Mouse (Mus musculus) spleen, postnatal 36 days (tissue): ENCODE data around the gene Vmn1r188.
"Not testable (repeated sequence)": the region's sequence is repeated elsewhere in the genome, so short reads cannot be mapped to it uniquely, and the experiment has no call there.

ENCODE experiments used
- DNase-seq, 2 experiments: peaks; one replicate each; pipeline ENCODE4 v3.0.0; 2022; ENCODE audit warnings: low spot score in 2 of 2, mixed read lengths in 1 of 2

Gene Vmn1r188

DNA sequence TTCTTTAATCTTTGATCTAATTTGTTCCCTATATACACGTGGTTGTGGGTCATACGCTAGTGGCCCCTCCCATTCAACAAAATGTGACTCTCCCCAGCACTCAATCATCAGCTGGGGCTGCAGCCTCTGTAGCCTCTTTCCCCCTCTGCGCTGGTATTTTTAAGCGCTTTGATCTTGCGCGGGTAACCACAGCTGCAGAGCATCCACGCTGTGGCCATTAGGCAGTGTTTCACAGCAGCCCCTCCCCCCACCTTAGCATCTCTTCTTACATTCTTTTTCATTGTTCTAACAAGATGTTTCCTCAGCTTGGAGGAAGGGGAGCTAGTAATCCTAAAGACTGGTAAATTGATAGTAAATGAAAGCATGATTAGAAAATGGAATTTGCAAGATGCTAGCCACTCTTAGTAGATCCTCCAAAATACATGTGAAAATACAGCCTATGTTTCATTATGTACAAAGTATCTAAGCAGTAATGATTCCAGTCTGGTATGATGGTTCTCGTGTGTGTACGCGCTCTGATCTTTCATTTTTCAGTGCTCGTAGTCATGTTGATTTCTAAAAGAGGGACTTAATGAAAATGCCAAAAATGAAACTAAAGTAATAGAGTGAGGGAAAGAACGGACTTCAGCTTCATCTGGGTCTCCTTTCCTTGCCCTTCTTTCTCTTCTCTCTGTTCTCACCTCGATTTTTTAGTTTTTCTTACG, 34.4 kb upstream of the Vmn1r188 start:
- peak in 1 of 2 experiments; percentile 23 for DNase-seq

DNA sequence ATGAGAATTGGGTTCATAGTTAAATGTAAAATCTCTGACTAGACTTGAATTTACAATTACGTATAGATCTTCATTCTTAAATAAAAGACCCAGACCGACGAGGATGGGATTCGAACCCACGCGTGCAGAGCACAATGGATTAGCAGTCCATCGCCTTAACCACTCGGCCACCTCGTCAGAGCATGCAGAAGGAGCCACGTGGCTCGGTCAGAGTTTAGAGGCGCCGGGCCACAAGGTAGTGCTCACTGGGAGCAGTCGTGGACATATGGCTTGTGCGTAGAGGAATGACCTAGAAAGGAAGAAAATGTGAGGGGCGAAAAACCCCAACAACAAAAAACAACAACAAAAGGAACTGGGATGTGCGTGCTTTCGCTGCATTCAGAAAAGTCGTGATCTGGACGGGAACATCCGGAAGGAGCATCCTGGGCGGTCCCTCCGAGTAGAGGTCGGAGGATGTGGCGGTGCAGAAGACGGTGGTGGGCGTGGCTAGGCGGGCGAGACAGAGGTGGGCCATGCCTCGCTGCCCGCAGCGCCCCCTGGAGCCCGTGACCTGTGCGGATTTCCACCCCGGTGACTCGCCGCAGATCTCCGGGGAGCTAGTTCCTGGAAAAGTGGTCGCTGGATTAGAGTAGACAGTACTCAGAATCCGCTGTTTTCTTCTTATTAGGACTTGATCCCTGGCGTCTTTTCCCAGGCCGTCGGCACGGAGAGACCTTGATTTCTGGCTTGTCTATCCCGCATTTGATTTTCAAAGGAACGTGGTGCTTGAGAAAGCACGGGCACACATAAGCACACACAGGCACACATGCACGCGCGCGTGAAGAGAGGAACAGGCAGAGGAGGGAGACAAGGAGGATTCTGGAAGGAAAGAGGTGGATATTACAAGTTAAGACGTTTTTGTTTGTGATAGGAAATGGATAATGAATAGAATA, 33.4 kb upstream of the Vmn1r188 start:
- DNase-seq: peak; percentile 92 to 93

DNA sequence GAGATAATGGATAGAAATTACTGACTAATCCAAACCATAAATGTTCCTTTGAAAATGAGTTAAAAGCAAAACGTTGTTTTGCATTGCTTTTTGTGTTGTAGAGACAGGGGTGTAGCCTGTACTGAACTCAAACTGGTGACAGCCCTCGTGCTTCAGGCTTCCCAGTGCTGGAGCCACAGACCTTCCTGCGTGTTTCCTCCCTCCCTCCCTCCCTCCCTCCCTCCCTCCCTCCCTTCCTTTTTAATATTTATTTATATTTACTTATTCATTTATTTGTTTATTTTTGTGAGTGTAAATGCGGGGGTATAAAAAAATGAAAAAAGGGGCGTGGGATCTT, 32.7 kb upstream of the Vmn1r188 start:
- no peak for DNase-seq

DNA sequence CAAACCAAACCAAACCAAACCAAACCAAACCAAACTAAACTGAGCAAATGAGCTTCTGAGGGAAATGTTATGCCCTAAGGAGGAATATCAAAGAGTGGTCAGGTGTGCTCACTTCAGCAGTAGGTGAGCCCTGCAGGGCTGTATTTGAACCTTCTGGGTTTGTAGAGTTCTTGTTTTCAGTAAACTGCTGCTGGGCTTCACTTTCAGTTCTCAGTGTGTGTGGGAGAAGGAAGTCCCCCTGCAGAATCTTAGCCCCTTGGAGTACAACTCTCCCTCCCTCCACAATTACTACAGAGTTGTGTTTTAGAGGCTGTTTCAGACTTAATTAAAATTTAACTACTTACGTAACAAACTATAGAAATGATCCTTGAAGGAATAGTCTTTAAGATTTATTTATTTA, 30.5 kb upstream of the Vmn1r188 start:
- no peak for DNase-seq

DNA sequence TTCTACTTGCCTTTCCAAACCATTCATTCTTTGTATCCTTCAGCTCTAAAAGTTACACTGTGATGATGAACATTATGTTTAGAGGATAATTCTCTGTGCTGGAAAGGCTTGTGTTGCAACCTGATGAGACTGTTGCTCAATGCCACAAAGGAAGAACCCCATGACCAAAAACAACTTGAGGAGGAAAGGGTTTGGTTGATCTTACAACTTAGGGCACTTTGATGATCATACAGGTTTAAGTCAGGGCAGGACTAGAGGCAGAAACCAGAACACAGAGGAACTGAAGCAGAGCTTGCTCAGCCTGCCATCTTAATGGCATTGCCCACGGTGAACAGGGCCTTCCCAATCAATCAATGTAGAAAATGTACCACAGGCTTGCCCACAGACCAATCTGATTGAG, 22.8 kb upstream of the Vmn1r188 start:
- no peak for DNase-seq

DNA sequence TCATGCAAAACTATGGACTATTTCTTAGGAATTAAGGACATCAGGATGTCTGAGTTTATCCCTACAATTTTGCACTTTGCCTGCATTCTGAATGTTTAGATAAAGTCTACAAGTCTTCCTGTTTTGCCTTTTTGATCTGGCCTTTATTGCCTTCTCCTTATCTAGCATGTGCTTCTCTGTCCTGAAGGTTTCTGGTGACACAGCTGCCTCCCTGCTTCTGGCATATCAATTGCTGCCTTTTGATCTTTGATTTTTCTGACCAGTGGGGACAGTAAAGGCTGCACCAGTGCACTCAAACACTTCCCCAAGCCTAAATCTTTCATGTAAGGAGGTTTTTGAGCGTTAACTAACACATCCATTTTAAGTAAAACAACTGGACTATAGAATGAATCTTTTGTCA, 20.8 kb upstream of the Vmn1r188 start:
- DNase-seq: no peak

DNA sequence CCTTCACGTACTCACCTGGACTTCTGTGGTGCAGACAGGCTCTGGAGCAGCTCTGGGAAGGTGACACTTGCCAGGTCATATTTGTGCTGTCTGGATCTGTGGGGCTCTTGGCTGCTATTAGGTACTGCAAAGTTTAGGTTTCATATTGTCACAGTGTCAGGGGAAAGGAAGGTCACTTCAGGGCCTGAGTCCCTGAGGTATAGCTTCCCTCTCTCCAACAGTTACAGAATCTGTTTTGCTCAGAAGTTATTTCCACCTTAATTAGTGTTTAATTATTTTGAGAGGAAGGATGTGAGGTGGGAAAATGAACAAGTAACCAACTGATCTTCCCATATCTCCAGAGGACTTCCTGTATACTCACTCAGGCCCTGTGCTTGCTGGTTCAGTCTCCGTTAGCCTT, 21.5 kb downstream of the Vmn1r188 start, which contains the start of gene Vmn1r189:
Vmn1r189 (minus strand) TSS at position 101 of the 400 bp plus-strand sequence.
- not testable (repeated sequence) for DNase-seq

DNA sequence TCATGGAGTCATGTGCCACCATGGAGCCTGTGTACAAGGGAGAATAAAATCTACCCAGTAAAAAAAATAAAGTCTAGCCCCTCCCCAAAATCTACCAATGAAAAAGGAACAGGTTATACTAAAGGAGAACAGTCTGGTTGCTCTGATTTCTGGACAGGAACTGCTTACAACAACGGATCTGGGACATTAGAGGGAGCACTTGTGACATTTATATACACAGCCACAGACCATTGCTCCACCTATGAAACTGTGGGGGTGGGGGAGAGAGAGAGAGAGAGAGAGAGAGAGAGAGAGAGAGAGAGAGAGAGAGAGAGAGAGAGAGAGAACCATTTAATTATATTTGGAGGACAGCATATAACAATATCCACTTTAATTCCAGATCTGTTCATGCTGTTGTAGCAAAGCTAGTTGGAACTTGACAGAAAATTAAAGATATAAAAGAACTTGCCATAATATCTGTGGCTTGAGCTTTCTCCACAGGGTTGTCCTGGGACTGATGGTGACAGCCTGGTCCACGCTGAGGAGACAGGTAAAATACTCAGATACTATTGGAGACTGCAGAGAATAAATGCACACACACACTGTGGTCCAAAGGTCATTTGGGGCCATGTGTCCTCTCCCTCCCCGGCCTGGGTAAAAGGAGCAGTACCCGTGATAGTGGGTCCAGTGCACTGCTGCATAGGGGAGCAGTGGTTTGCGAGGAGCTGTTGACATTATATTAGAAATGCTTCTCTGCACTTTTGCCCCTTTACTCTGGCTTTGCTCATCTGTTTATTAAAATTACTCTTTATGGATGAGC, 52.5 kb downstream of the Vmn1r188 start:
- DNase-seq: not testable (repeated sequence)
